Mouse (Mus musculus) lung, postnatal 36 days (tissue): ENCODE measurements around the gene Bpifa5.

Source experiments
- DNase-seq: peaks from one replicate; pipeline ENCODE4 v3.0.0; 2022; ENCODE audit warnings: mixed read lengths

Gene Bpifa5

DNA sequence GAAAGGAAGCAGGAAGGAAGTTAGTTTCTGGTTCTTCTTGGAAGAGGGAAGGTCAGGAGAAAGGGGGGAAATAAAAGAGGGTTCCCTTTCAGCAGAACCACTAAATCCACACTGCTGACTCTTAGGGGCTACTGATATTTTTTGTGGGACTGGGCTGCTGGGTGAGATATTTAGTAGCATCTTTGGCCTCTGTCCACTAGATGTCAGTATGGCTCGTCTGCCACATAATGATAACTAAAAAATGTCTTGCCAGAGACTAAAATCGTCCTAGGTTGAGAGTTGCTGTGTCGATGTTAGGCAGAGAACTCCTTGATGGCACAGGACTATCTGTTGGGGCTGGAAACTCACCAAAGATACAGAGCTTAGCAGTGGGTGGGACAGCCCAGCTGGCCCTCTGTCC, 46.7 kb downstream of the Bpifa5 start:
- DNase-seq, result no peak

DNA sequence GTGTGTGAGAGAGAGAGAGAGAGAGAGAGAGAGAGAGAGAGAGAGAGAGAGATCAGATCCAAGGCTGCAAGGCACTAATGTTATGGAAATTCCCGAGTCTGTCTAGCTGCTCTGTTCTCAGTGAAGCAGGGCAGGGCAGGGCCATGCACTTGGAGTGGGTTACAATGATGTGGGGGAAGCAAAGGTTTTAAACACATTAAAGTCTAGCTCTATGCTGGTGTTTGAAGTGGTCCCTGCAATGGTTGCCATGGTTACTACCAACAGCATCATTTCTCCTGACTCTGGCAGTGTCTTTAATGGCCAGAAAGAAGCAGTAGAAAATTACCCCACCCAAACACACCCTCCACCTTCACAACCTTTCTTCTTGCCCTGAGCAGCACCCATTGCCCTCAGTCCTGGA, 48.7 kb downstream of the Bpifa5 start:
- no peak for DNase-seq

DNA sequence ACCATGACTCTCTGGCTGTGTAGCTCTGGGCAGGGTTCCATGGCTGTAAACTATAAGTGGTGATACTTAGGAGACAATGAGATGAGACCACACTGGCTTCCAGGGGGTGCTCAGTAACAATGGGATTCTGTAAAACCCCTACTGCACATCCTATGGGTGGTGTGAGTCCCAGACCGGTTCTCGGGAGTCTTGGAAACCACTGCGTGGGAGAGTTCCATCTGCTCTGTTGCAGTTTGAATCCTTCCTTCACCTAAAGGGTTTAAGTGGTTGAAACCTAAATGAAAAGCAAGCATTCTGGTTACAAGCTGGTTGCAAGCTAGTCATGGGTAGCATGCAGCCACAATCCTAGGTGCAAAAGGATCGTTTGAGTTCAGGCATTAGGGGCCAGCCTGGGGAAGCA, 49.5 kb downstream of the Bpifa5 start:
- DNase-seq, result no peak

DNA sequence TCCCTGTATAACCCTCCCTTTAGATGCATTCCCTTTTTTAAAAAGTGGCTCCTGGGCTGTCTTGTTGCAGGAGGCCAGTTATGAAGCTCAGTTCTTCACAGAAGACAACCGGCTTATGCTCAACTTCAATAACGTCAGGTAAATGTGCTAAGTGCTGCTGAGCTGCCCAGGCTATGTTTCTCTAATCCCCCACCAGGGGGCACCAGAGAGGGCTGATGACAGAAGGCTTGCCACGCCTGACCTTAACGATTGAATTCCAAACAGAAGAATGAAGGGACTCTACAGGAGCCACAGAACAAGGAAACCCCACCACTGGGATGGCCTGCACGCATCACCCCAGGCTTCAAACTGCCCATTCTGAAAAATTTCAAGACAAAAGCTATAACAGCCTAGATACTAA, 52.8 kb downstream of the Bpifa5 start:
- DNase-seq, result peak; percentile 81
